Mouse (Mus musculus): Measurements from ENCODE around the gene Napepld. TPM values are rescaled to one million over a fixed set of nuclear protein-coding genes. Genes with fewer than 3 reads are reported as not detected.
"Not testable (repeated sequence)": the region's sequence is repeated elsewhere in the genome, so short reads cannot be mapped to it uniquely, and the experiment has no call there.

The Napepld gene
- polyA plus RNA-seq, 1 experiment: 0.75 TPM

DNA sequence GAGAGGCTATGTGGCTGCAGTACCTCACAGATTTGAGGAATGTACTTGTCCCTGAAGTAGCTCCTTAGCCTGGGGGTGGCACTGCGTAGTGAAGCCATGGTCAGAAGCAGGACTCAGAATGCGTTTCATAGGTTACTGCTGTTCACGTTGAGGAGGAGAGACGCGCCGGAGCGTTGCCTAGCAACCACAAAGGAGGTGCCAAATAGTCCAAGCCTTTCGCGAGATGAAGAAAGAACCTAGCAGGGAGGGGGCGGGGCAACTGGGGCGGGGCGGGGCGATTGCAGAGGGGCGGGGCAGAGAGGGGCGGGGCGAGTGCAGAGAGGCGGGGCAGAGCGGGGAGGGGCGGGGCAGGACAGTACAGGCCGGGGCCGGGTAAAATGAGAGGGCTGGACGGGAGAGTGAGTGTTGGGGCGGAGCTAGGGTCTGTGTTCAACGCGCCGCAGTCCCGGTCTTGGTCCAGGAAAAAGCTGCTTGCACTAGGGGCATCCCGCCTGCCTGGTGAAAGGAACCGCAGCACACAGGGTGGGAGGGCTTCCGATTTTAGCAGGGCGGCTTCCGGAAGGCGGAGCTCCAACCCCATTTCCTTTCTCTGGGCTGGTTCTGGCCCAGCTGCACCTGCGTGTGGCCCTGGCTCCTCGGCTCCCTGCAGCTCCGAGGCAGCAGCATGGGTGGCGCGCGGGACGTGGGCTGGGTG lies 55.6 kb downstream of the Napepld start, which contains the start of the genes Fbxl13 and Armc10:
TSS of gene Fbxl13 (minus strand) at position 196 of the 694 bp plus-strand sequence.
TSS of gene Armc10 (plus strand) at position 375 of the 694 bp plus-strand sequence.
- peak within 1 kb of the TSS; percentile 85 for H3K4me3 ChIP-seq (ENCODE audit: extremely low read depth, insufficient read depth, insufficient read length)
- peak; percentile 82 for DNase-seq (ENCODE audit: low read depth in 1 of 2, low spot score in 2 of 2)
- WGBS: under 1% methylated on average over 40 of the region's 40 CpGs
- H3K27ac ChIP-seq (ENCODE audit: insufficient read depth, low read length): peak within 1 kb of the TSS; percentile 82
- TF ChIP-seq CTCF (IDR thresholded peaks at IDR 0.05; ENCODE audit: extremely low read depth, insufficient read depth, insufficient read length, insufficient replicate concordance) (no peak), POLR2A (IDR thresholded peaks at IDR 0.05; ENCODE audit: low read depth, low read length) (peak; percentile 34; the same call in 1 of the 2 replicates)
- no peaks in the 10 kb centered on the region for H3K4me1 ChIP-seq (ENCODE audit: control insufficient read depth, insufficient read depth, insufficient read length)
- H3K36me3 ChIP-seq (ENCODE audit: control insufficient read depth, insufficient read depth, low read length): peaks cover 16% of the 10 kb centered on the region
- H3K27me3 ChIP-seq (ENCODE audit: control insufficient read depth, insufficient read depth, low read length): no peaks in the 10 kb centered on the region; the same call in 1 of the 2 replicates

GRCm38 (mm10) chr5:21644891-21645438 lies 56.2 kb downstream of the Napepld start:
- WGBS: 26% methylated on average over 14 of the region's 14 CpGs
- TF ChIP-seq CTCF (IDR thresholded peaks at IDR 0.05; ENCODE audit: extremely low read depth, insufficient read depth, insufficient read length, insufficient replicate concordance) (no peak), POLR2A (IDR thresholded peaks at IDR 0.05; ENCODE audit: low read depth, low read length) (no peak)

DNA sequence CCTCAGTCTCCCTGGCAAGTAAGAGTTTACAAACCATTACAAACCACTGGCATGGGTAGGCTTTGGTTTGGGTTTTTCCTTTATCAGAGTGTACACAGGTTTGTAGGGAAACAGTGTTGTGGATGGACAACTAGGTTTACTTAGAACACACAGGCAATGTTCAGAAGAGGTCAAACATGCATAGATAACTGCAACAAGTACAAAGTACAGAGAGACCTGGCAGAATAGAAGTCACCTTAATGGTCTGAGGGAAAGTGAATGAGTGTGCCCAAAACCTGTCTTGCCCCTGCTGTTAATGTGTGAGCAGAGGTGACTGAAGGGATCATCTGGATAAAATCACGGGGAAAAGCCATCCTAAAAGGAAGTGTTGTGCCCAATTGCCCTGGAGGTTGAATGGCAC lies 57.6 kb downstream of the Napepld start:
- no peak for DNase-seq (ENCODE audit: low read depth in 1 of 2, low spot score in 2 of 2)
- Histone ChIP-seq H3K36me3 (ENCODE audit: control insufficient read depth, insufficient read depth, low read length) (0 out of 2 replicates have a peak, but pooled peaks cover 2% of the 10 kb centered on the region), H3K27ac (ENCODE audit: insufficient read depth, low read length) (no peak overlapping the region), H3K27me3 (ENCODE audit: control insufficient read depth, insufficient read depth, low read length) (no peaks in the 10 kb centered on the region; the same call in 1 of the 2 replicates), H3K4me1 (ENCODE audit: control insufficient read depth, insufficient read depth, insufficient read length) (no peaks in the 10 kb centered on the region), H3K4me3 (ENCODE audit: extremely low read depth, insufficient read depth, insufficient read length) (no peak overlapping the region)
- TF ChIP-seq CTCF (IDR thresholded peaks at IDR 0.05; ENCODE audit: extremely low read depth, insufficient read depth, insufficient read length, insufficient replicate concordance) (no peak), POLR2A (IDR thresholded peaks at IDR 0.05; ENCODE audit: low read depth, low read length) (no peak)
- 40% methylated on average over 1 of the region's 1 CpGs for WGBS

More at GRCm38 (mm10) chr5:21644891-21645438, 56.2 kb downstream of the Napepld start:
- peaks cover 12% of the 10 kb centered on the region for H3K36me3 ChIP-seq (ENCODE audit: control insufficient read depth, insufficient read depth, low read length)
- no peaks in the 10 kb centered on the region; the same call in 1 of the 2 replicates for H3K27me3 ChIP-seq (ENCODE audit: control insufficient read depth, insufficient read depth, low read length)
- peak in 1 of 2 experiments; percentile 9 for DNase-seq (ENCODE audit: low read depth in 1 of 2, low spot score in 2 of 2)
- no peaks in the 10 kb centered on the region for H3K4me1 ChIP-seq (ENCODE audit: control insufficient read depth, insufficient read depth, insufficient read length)
- peak overlapping the region; percentile 57 for H3K4me3 ChIP-seq (ENCODE audit: extremely low read depth, insufficient read depth, insufficient read length)
- no peak overlapping the region for H3K27ac ChIP-seq (ENCODE audit: insufficient read depth, low read length)

DNA sequence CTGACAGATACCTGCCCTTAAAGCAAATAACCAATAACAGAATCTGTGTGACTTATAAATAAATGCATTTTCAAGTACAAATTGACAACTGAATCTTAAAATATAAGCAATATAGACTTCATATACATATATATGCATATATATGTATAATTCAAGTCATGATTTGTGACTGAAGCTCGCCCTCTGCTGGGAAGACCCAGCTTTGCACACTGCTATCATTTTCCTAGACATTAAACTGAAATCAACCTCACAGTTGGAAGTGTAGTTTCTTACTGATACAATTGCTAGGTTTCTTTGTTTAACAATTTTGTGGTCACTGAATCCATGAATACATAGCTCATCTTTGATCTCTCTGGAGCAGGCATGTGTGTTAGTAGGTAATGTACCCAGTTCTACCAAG lies 60.2 kb downstream of the Napepld start:
- H3K27me3 ChIP-seq (ENCODE audit: control insufficient read depth, insufficient read depth, low read length): no peaks in the 10 kb centered on the region; the same call in 1 of the 2 replicates
- no peak overlapping the region for H3K4me3 ChIP-seq (ENCODE audit: extremely low read depth, insufficient read depth, insufficient read length)

GRCm38 (mm10) chr5:21625916-21626315 lies 75.3 kb downstream of the Napepld start:
- TF ChIP-seq POLR2A (IDR thresholded peaks at IDR 0.05; ENCODE audit: low read depth, low read length) (no peak), CTCF (IDR thresholded peaks at IDR 0.05; ENCODE audit: extremely low read depth, insufficient read depth, insufficient read length, insufficient replicate concordance) (no peak)
- Histone ChIP-seq H3K4me1 (ENCODE audit: control insufficient read depth, insufficient read depth, insufficient read length) (no peaks in the 10 kb centered on the region), H3K27me3 (ENCODE audit: control insufficient read depth, insufficient read depth, low read length) (no peaks in the 10 kb centered on the region), H3K36me3 (ENCODE audit: control insufficient read depth, insufficient read depth, low read length) (no peaks in the 10 kb centered on the region), H3K27ac (ENCODE audit: insufficient read depth, low read length) (no peak overlapping the region), H3K4me3 (ENCODE audit: extremely low read depth, insufficient read depth, insufficient read length) (no peak overlapping the region)
- no peak for DNase-seq (ENCODE audit: low read depth in 1 of 2, low spot score in 2 of 2)

More for the DNA sequence above, 60.2 kb downstream of the Napepld start:
- no peak overlapping the region for H3K27ac ChIP-seq (ENCODE audit: insufficient read depth, low read length)
- H3K4me1 ChIP-seq (ENCODE audit: control insufficient read depth, insufficient read depth, insufficient read length): no peaks in the 10 kb centered on the region
- TF ChIP-seq POLR2A (IDR thresholded peaks at IDR 0.05; ENCODE audit: low read depth, low read length) (no peak), CTCF (IDR thresholded peaks at IDR 0.05; ENCODE audit: extremely low read depth, insufficient read depth, insufficient read length, insufficient replicate concordance) (peak; percentile 15; the same call in 1 of the 2 replicates)
- 0% methylated on average over 1 of the region's 1 CpGs for WGBS
- no peaks in the 10 kb centered on the region for H3K36me3 ChIP-seq (ENCODE audit: control insufficient read depth, insufficient read depth, low read length)
- DNase-seq (ENCODE audit: low read depth in 1 of 2, low spot score in 2 of 2): peak; percentile 22 to 48

DNA sequence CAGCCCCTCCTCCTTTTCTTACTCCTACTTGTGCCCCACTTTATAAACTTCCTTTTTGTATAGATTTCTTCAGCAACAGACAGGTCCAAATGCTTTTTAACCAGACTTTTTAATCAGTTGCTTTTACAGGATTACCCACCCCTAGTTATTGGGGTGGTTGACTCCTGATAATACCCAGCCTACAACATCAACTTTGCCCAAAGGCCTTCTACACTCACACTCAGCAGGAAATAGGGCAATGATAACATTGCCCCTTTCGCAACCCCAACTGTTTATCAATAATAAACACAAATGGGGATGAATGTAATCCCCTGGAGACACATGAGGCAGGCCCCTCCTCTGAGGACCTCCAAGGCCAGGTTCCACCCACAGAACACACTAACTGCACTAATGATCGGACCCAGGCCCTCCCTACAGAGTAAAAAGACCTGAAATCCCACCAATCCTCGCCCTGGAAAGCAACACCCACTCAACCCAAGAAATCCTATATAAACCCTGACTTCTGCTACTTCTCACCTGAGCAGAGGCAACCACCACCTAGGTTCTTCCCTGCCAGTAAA lies 84.7 kb downstream of the Napepld start:
- Histone ChIP-seq H3K36me3 (ENCODE audit: control insufficient read depth, insufficient read depth, low read length) (no peaks in the 10 kb centered on the region), H3K4me3 (ENCODE audit: extremely low read depth, insufficient read depth, insufficient read length) (no peak overlapping the region), H3K4me1 (ENCODE audit: control insufficient read depth, insufficient read depth, insufficient read length) (no peaks in the 10 kb centered on the region), H3K27me3 (ENCODE audit: control insufficient read depth, insufficient read depth, low read length) (no peaks in the 10 kb centered on the region), H3K27ac (ENCODE audit: insufficient read depth, low read length) (no peak overlapping the region)
- DNase-seq (ENCODE audit: low read depth in 1 of 2, low spot score in 2 of 2): no peak
- no peak for TF ChIP-seq POLR2A (IDR thresholded peaks at IDR 0.05; ENCODE audit: low read depth, low read length)
- no peak for TF ChIP-seq CTCF (IDR thresholded peaks at IDR 0.05; ENCODE audit: extremely low read depth, insufficient read depth, insufficient read length, insufficient replicate concordance)
- WGBS: 89% methylated on average over 3 of the region's 3 CpGs

DNA sequence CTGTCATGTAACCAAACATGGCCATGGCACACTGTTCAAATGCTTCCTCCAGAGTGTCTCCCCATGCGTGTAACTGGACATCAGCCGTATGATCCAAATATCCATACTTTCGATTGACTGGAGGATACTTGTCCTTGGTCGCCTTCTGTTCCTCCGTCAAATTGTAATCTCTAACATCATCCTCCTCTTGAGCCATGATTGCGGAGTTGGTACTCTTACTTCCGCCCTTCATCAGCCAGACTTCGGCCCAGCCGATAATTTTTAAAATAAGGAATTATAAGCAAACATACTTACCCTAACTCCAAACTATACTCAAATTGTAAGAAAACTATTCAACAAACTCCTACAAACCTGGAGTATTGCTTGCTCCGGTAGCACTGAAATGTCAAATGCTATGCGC lies 86.9 kb downstream of the Napepld start:
- H3K4me1 ChIP-seq (ENCODE audit: control insufficient read depth, insufficient read depth, insufficient read length); H3K36me3 ChIP-seq (ENCODE audit: control insufficient read depth, insufficient read depth, low read length); H3K4me3 ChIP-seq (ENCODE audit: extremely low read depth, insufficient read depth, insufficient read length); H3K27me3 ChIP-seq (ENCODE audit: control insufficient read depth, insufficient read depth, low read length); DNase-seq (ENCODE audit: low read depth in 1 of 2, low spot score in 2 of 2); H3K27ac ChIP-seq (ENCODE audit: insufficient read depth, low read length): not testable (repeated sequence)
- WGBS: 95% methylated on average over 11 of the region's 11 CpGs

Other genes with a start within 250 kb of the Napepld start
- 0.06 and 0.08 TPM in 2 replicates for gene Lrrc17, start 157.8 kb downstream of the Napepld start, polyA plus RNA-seq (2012; rRNA removed)
- 0.07 TPM in 1 of 2 replicates, not detected in the other for gene Fbxl13, start 55.8 kb downstream of the Napepld start, polyA plus RNA-seq (2012; rRNA removed)
- 49.1 and 49.6 TPM in 2 replicates for gene Armc10, start 55.6 kb downstream of the Napepld start, polyA plus RNA-seq (2012; rRNA removed)
- gene Pmpcb, start 35.7 kb upstream of the Napepld start, polyA plus RNA-seq (2012; rRNA removed): 11.1 and 11.8 TPM in 2 replicates
- 10.3 and 15.6 TPM in 2 replicates for gene Dnajc2, start 83.9 kb upstream of the Napepld start, polyA plus RNA-seq (2012; rRNA removed)
- 10.4 and 10.7 TPM in 2 replicates for gene Psmc2, start 83.9 kb upstream of the Napepld start, polyA plus RNA-seq (2012; rRNA removed)
- not detected in 2 replicates for gene Slc26a5, start 164.2 kb upstream of the Napepld start, polyA plus RNA-seq (2012; rRNA removed)